Mouse (Mus musculus) testis, postnatal 10 days (tissue): ENCODE data around the gene Myo10.

ENCODE experiments used
- DNase-seq: peaks from one replicate; pipeline ENCODE4 v3.0.0; 2021; ENCODE audit warnings: low spot score

Myo10 gene

GRCm38 (mm10) chr15:25844013-25844570, 221.8 kb downstream of the Myo10 start:
- no peak for DNase-seq

GRCm38 (mm10) chr15:25844771-25845170, 222.4 kb downstream of the Myo10 start:
- DNase-seq = no peak

- no peak for DNase-seq
Observed at GRCm38 (mm10) chr15:25847576-25848168, 225.3 kb downstream of the Myo10 start.

- no peak for DNase-seq
Observed at GRCm38 (mm10) chr15:25850552-25850951, 228.2 kb downstream of the Myo10 start.

GRCm38 (mm10) chr15:25854270-25854904, 232.1 kb downstream of the Myo10 start:
- no peak for DNase-seq

- DNase-seq = no peak
Observed at GRCm38 (mm10) chr15:25858611-25859058, 236.3 kb downstream of the Myo10 start.

- no peak for DNase-seq
Observed at GRCm38 (mm10) chr15:25859469-25859868, 237.1 kb downstream of the Myo10 start.

GRCm38 (mm10) chr15:25861900-25862299, 239.6 kb downstream of the Myo10 start:
- no peak for DNase-seq
